Mouse (Mus musculus): ENCODE measurements around the gene Gm853. TPM values are rescaled to one million over a fixed set of nuclear protein-coding genes. Genes with fewer than 3 reads are reported as not detected.
"Not testable (repeated sequence)": the region's sequence is repeated elsewhere in the genome, so short reads cannot be mapped to it uniquely, and the experiment has no call there.

Gene Gm853
- total RNA-seq (2021): not detected
- long read RNA-seq, experiment 1: 0 reads
- long read RNA-seq, experiment 2: 0 reads

DNA sequence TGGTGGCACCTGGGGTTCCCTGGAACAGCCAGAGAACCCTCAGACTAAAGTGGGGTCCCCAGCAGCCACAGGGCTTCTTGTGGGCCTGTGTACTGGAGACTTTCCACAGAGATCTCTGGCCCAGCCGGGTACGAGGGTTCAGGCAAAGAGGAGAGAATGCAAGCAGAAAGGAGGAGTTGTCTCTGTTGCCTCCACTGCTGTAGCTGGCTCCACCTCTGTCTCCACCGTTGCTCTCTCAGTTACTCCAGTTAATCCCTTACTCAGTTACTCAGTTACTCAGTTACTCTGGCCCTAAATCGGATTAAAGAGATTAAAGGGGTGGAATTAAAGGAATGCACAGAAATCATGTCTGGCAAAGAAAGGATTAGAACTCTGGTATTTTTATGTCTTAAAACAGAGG is at the start of gene Gm853:
Gm853 (minus strand) TSS at position 223 of the 400 bp plus-strand sequence.
- DNase-seq: no peak

- no peak for DNase-seq
Measured at GRCm38 (mm10) chr4:130270611-130271347, 48.6 kb upstream of the Gm853 start.

GRCm38 (mm10) chr4:130270089-130270488 is 47.9 kb upstream of the Gm853 start:
- no peak for DNase-seq

- no peak for DNase-seq
Measured at GRCm38 (mm10) chr4:130268736-130269135, 46.5 kb upstream of the Gm853 start.

DNA sequence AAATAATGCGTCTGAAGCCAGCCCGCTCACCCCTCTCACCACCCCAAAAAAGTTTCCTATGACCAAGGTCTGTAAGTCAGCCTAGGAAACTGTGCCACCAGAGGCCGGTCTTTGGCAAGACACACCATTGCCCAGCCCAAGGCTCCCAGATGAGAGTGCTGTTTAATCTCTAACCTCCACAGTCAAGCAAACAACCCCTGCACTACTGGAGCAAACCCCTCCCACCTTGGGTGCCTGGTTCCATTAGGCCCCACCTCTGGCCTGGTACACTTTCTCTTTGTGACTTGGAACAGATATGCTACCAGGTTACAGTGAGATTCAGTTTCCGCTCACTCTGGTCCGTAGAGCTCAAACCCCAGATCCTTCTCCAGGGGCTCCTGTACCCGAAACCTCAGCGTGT is 44.9 kb upstream of the Gm853 start:
- DNase-seq: no peak

GRCm38 (mm10) chr4:130266601-130267000 is 44.4 kb upstream of the Gm853 start:
- DNase-seq: peak in 1 of 2 experiments; percentile 18

GRCm38 (mm10) chr4:130264698-130265349 is 42.6 kb upstream of the Gm853 start:
- peak; percentile 28 to 85 for DNase-seq

- no peak for DNase-seq
Measured at GRCm38 (mm10) chr4:130264131-130264530, 41.9 kb upstream of the Gm853 start.

DNA sequence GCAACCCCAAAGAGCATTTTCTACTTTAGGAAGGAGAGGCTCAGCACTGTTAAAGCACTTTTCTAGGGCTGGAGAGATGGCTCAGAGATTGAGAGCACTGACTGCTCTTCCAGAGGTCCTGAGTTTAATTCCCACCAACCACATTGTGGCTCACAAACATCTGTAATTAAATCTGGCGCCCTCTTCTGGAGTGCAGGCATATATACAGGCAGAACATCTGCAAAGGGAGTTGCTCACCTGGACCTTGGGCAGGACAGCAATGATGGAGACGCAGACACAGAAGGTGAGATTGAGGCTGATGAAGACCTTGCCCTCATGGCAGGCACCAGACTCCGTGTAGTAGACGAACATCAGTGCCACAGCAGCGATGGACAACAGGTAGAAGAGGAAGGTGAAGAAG is 38.2 kb upstream of the Gm853 start:
- DNase-seq: no peak

DNA sequence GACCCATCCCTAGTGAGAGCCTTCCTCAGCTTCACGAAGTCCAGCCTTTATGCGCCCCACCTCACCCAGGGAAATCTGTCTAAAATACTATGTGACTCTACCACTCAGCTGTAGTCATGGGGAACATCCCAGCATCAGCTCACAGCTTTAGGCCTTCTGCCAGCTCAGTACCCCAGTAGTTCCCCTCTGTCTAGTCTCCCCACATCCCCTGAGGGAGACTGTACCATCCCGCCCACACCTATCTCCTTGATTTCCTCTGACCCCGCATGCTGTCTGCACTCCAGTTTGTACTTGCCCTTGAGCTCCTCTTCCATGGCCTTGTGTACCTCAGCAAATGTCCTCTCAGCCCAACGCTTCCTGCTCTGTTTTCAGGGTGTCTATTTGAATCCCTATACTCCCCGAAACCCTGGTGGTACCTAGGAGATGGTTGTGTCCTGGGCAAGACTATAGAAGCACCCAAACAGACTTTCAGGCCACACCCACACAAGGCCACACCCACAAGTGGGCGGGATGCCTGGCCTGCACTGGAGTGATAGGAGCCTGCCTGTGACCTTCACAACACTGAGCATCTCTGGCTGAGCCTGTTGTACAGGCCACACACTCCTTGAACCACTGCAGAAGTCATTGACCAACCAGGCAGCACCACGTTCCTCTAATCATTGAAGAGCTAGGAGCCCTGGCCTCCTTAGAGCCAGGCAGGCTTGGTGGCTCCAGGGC is 30.4 kb upstream of the Gm853 start:
- DNase-seq: no peak

GRCm38 (mm10) chr4:130251763-130252162 is 29.6 kb upstream of the Gm853 start:
- no peak for DNase-seq

DNA sequence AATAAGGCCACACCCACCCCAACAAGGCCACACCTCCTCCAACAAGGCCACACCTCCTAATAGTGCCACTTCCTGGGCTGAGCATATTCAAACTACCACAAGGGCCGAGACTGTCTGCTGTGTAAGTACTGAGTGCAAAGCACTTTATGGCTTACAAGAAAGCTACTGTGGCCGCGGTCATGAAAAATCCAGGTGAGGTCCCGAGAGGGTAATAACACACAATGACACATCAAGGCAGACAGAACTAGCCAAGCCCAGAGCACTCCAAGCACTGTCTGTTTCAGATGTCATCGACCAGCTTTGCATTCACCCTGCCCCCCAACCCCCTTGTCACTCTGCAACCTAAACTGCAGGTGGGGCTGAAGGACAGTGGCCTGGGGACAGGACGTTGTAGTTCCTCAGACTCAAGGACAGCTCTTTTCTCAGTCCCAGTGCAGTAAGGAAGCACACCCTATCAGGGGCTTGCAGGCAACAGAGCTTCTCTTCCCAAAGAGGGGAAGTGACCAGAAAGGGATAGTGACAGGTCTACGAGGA is 29.0 kb upstream of the Gm853 start:
- DNase-seq: no peak

DNA sequence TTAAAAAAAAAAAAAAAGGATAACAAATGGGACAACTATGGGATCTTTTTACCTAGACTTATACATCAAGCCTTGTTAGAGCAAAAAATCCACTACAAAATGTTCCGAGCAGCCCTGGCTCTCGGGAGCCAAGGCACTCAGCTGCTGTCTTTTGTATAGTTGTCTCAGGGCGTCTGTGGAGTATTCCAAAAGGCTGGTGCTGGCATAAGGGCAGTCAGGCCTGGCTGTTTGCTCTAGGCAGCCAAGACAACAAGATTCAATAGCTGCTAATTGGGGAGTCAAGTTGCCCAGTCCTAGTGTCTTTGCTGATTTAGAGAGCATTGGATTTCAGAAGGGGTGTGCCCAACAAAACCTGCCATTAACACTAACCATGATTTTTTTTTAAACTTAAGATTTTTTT is 26.4 kb upstream of the Gm853 start:
- DNase-seq: no peak

DNA sequence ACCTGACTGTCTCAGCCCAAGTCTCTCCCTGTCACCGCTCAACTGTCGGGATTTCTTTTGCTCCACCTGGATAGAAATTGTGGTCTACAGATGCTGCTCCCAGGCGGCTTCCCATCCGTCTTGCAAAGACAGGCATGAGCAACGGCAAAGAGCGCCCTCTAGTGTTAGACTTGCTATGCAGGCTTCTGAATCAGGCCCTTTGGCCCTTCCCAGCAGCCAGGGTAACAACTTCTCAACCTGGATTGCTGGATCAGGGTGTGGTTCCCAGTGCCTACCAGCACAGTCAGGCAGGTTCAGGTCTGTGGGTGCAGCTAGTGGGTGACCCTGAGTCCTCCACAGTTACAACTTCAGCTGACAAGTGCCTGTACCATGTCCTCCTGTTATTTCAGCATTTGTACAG is 23.9 kb upstream of the Gm853 start:
- peak; percentile 44 to 72 for DNase-seq

DNA sequence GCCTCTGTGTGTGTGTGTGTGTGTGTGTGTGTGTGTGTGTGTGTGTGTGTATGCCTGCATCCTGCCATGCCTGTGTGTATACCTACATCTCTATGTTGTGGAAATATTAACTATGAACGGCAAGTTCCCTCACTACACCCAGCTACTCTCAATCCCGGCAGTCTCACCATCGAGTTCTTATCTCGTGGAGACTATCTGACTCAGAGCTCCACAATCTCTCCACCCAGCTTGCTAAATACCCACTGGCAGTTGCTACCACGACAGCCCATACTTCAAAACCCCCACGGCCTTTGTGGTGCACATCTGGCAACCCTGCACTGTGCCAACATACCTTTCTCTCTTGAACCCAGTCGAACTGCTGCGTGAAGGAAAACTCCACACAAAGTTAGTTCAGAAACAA is 22.5 kb upstream of the Gm853 start:
- DNase-seq: no peak

GRCm38 (mm10) chr4:130243621-130244020 is 21.4 kb upstream of the Gm853 start:
- DNase-seq: not testable (repeated sequence)

GRCm38 (mm10) chr4:130242956-130243355 is 20.8 kb upstream of the Gm853 start:
- DNase-seq: no peak

GRCm38 (mm10) chr4:130240695-130241094 is 18.5 kb upstream of the Gm853 start:
- no peak for DNase-seq

- no peak for DNase-seq
Measured at GRCm38 (mm10) chr4:130237607-130238006, 15.4 kb upstream of the Gm853 start.

DNA sequence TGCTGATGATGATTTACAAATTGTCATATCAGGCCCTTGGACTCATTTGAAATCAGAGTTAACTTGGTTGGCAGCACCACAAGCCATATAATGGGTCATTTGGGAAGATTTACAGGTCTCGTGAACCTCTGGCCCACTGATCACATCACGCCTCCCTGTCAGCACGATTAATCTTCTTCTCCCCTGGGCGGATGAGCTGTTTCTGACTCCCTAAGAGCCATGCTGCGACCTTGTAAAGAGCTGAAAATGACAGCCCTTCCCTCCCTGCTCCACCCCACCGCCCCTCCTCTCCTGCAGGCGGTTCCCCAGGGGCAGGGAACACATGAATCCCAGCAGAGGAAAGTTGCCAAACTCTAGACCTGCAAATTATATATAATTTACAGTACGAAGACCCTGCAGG is 14.2 kb upstream of the Gm853 start:
- no peak for DNase-seq

- DNase-seq: no peak
Measured at GRCm38 (mm10) chr4:130224071-130224470, 1.9 kb upstream of the Gm853 start.

DNA sequence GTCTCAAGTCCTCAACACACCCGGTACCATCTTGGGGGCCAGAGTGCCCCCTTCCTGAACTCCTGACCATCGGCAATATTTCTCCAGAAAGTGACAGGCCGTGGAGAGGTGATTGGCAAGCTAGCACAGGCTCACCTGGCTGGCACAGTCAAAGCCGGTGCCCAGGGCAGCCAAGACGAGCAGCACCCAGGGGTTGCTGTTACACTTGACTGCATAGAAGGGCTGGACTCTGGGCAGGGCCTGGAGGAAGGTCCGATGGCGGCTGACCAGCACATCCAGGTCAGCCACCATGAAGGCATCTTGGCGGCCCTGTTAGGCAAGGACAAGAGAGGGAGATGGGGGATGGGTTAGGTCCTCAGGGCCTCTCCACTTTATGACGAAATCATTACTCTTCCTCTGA is 2.0 kb downstream of the Gm853 start:
- DNase-seq: no peak

GRCm38 (mm10) chr4:130215392-130215791 is 6.8 kb downstream of the Gm853 start:
- DNase-seq: no peak

Data from heart, adult 18-20 months (tissue).